Mouse (Mus musculus) heart, adult 2 months (tissue): ENCODE results near the gene Spsb1.

Experiments
- CTCF ChIP-seq: fragments of 200-600 bp; IDR thresholded peaks from 2 replicates; pipeline ENCODE4 v1.8.1; 2022; ENCODE audit warnings: antibody characterized with exemption, mild to moderate bottlenecking, moderate library complexity
- EP300 ChIP-seq: fragments of 200-500 bp; IDR thresholded peaks from 2 replicates; pipeline ENCODE4 v1.6.1; 2011; ENCODE audit warnings: low read depth, low read length, control low read depth; ENCODE audit not compliant: insufficient read depth
- POLR2A ChIP-seq: fragments of 200-500 bp; IDR thresholded peaks from 2 replicates; pipeline ENCODE4 v1.6.1; 2011; ENCODE audit warnings: mild to moderate bottlenecking, low read depth, low read length, control low read depth; ENCODE audit not compliant: insufficient read depth

DNA sequence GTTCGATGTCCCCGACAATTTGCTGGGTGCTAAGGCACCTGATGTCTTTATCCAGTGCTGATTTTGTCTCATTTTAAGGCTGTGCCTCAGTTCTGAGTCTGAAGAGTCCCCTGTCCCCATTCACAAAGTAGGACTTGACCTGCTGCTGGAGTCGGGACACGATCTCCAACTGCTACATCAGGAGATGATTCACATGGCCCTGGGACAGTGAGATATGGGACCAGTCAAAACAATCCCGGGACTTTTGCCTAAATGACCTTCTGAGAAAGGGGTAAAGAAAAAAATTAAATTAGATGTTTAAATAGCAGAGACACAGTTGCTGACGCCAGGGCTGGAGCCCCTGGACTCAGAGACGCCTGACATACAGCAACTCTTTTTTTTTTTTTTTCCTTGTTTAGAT lies 21.8 kb downstream of the Spsb1 start:
- TF ChIP-seq CTCF = no peak
- no peak for TF ChIP-seq POLR2A
- TF ChIP-seq EP300 = no peak
